Mouse (Mus musculus): ENCODE results near the gene Svop.
A peak's percentile ranks its signal among the peaks of the same experiment; 100 is the strongest.

Svop gene

GRCm38 (mm10) chr5:114102807-114103206 is 11.4 kb upstream of the Svop start:
- DNase-seq: no peak

GRCm38 (mm10) chr5:114101873-114102272 is 10.5 kb upstream of the Svop start:
- DNase-seq: no peak

GRCm38 (mm10) chr5:114100390-114101099 is 9.2 kb upstream of the Svop start:
- DNase-seq: no peak

- DNase-seq: peak; percentile 92
Measured at GRCm38 (mm10) chr5:114099709-114100389, 8.5 kb upstream of the Svop start.

- no peak for DNase-seq
Measured at GRCm38 (mm10) chr5:114090421-114091013, 853 bp downstream of the Svop start.

- DNase-seq: no peak
Measured at GRCm38 (mm10) chr5:114087875-114088480, 3.4 kb downstream of the Svop start.

- DNase-seq: no peak
Measured at GRCm38 (mm10) chr5:114085501-114085900, 5.9 kb downstream of the Svop start.

- no peak for DNase-seq
Measured at GRCm38 (mm10) chr5:114077009-114077408, 14.4 kb downstream of the Svop start.

- no peak for DNase-seq
Measured at GRCm38 (mm10) chr5:114072262-114072661, 19.1 kb downstream of the Svop start.

GRCm38 (mm10) chr5:114070858-114071257 is 20.5 kb downstream of the Svop start:
- no peak for DNase-seq

GRCm38 (mm10) chr5:114067982-114068381 is 23.4 kb downstream of the Svop start:
- no peak for DNase-seq

- no peak for DNase-seq
Measured at GRCm38 (mm10) chr5:114067543-114067942, 23.8 kb downstream of the Svop start.

GRCm38 (mm10) chr5:114066601-114067000 is 24.8 kb downstream of the Svop start:
- no peak for DNase-seq

- DNase-seq: no peak
Measured at GRCm38 (mm10) chr5:114065161-114065560, 26.2 kb downstream of the Svop start, which contains the start of gene Usp30. Gene Usp30 (plus strand): TSS chr5:114065461.

GRCm38 (mm10) chr5:114063958-114064357 is 27.4 kb downstream of the Svop start:
- no peak for DNase-seq

GRCm38 (mm10) chr5:114061675-114062074 is 29.7 kb downstream of the Svop start:
- DNase-seq: no peak

- DNase-seq: no peak
Measured at GRCm38 (mm10) chr5:114057129-114057731, 34.1 kb downstream of the Svop start.

GRCm38 (mm10) chr5:114052246-114052761 is 39.1 kb downstream of the Svop start:
- DNase-seq: peak; percentile 81

- DNase-seq: no peak
Measured at GRCm38 (mm10) chr5:114048731-114049308, 42.5 kb downstream of the Svop start.

GRCm38 (mm10) chr5:114047182-114047581 is 44.2 kb downstream of the Svop start:
- DNase-seq: no peak

GRCm38 (mm10) chr5:114046604-114047003 is 44.8 kb downstream of the Svop start:
- no peak for DNase-seq

GRCm38 (mm10) chr5:114046151-114046550 is 45.2 kb downstream of the Svop start:
- no peak for DNase-seq

GRCm38 (mm10) chr5:114045134-114045533 is 46.2 kb downstream of the Svop start:
- peak; percentile 52 for DNase-seq
